Mouse (Mus musculus): Measurements from ENCODE around the gene Aldh3b3.
"Not testable (repeated sequence)": the region's sequence is repeated elsewhere in the genome, so short reads cannot be mapped to it uniquely, and the experiment has no call there.

Gene Aldh3b3

DNA sequence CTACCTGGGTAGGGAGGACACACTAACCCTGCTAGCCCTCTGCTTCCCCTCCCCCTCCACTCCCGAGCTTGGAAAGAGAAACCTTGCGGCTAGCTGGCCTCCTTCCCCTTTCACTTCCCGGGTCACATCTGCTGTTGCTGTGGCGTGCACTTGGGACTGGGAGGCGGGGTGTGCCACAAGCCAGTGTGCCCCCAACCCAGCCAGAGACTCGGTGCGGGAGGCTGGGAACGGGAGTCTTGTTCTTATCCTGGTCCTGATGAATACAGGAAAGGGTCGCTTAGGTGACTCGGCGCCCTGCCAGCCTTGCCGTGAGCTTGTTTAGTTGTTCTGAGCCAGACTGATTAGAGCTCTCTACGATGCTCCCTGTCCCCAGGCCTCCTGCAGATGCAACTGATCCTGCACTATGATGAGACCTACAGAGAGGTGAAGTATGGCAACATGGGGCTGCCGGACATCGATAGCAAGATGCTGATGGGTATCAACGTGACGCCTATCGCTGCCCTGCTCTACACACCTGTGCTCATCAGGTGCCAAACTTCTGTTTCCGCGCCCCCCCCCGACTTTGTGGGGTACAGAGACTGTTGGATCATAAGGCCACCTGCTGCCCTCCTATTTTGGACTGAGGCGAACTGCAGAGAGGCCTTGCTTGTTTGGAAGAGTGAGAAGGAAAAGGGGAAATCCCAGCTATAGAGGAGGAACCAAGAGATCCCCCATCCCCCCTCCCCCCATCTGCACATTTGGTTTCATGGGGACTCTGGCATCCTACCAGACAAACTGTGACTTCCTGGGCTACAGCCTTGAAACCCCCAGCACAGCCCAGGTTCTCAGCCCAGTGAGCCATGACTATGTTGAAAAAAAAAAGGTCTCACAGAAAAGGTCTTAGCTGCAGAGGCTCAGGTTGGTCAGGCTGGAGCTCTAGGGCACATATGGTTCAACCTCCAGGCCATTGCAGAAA lies 22.3 kb upstream of the Aldh3b3 start:
- DNase-seq, result peak; percentile 60 to 64

- DNase-seq, result no peak
Measured at GRCm38 (mm10) chr19:3942315-3942714, 16.1 kb upstream of the Aldh3b3 start.

GRCm38 (mm10) chr19:3942986-3943735 lies 15.3 kb upstream of the Aldh3b3 start:
- peak; percentile 63 to 68 for DNase-seq

- DNase-seq, result peak; percentile 77
Measured at GRCm38 (mm10) chr19:3945872-3946564, 12.4 kb upstream of the Aldh3b3 start.

GRCm38 (mm10) chr19:3946715-3947114 lies 11.7 kb upstream of the Aldh3b3 start:
- peak; percentile 67 for DNase-seq

- no peak for DNase-seq
Measured at GRCm38 (mm10) chr19:3947813-3948212, 10.6 kb upstream of the Aldh3b3 start.

DNA sequence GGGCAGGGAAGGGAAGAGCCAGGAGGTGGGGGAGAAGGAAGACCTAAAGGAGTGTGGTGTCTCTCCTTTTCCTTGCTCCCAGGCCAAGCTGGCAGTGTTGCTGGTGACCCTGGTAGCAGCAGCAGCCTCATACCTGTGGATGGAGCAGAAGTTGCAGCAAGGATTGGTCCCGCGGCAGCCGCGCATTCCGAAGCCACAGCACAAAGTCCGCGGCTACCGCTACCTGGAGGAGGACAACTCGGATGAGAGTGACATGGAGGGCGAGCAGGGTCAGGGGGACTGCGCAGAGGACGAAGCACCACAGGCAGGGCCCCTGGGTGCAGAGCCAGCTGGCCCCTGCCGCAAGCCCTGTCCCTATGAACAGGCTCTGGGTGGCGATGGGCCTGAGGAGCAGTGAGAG lies 9.9 kb upstream of the Aldh3b3 start:
- no peak for DNase-seq

DNA sequence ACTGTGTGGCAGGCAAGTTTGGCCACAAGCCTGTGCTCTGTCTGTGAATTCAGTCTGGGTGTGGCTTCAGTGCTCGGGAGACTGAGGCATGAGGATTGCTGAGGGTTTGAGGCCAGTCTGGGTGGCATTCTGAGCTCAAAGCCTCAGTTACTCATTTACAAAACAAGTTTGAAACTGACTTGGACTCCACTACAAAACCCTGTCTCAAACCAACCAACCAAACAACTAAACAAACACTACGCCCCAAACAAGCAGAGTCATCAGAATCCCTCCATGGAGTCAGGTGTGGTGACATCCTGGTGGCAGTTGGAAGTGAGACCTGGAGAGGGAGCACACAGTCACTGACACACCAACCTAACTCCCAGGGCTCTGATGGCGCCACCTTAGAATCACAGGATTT lies 8.1 kb upstream of the Aldh3b3 start:
- no peak for DNase-seq

DNA sequence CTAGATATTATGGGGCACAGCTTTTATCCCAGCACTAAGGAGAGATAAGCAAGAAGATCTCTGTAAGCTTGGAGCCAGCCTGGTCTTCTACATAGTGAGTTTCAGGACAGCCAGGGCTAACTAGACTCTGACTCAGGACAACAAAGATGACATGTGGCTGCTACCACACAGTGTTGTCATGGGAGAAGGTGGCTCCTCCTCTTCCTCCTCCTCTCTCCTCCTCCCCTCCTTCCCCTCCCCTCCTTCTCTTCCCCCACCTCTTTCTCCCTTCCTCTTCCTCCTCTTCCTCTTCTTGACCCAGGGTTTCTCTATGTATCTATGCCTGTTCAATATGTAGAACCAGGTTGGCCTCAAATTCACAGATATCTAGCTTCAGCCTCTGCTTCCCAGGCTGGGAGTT lies 7.0 kb upstream of the Aldh3b3 start:
- no peak for DNase-seq

DNA sequence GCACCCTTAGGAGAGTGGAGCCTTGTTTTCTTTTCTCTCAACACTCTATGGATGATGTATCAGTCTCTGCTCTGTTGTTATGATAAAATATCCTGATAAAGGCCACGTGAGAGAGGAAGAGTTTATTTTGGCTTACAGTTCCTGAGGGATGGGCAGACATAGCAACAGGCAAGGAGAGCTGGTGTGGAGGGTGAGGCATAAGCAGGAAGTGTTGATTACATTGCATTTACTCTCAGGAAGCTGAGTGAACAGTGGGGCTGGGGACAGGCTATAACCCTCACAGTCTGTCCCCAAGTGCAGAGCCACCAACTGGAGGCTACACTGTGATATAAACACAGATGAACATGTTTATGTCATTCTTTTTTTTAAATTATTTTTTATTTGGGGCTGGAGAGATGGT lies 6.3 kb upstream of the Aldh3b3 start:
- no peak for DNase-seq

DNA sequence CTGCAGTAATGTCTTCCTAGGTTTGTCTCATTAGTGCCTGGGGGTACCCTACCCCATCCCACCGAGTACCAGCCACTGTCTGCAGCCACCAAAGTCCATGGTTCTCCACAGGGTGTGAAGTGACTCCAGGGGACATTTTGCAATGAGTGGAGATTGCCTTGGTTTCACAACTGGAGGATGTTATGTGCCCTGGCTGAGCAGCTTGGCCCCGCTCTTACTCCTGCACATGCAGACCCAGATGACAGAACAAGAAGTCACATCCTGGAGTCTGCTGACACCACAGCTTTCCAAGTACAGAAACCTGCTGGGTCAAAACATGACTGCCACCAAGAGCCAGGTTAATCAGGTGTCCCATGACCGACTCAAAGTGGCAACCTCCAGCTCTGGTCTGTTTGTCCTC lies 3.4 kb upstream of the Aldh3b3 start:
- DNase-seq, result no peak

DNA sequence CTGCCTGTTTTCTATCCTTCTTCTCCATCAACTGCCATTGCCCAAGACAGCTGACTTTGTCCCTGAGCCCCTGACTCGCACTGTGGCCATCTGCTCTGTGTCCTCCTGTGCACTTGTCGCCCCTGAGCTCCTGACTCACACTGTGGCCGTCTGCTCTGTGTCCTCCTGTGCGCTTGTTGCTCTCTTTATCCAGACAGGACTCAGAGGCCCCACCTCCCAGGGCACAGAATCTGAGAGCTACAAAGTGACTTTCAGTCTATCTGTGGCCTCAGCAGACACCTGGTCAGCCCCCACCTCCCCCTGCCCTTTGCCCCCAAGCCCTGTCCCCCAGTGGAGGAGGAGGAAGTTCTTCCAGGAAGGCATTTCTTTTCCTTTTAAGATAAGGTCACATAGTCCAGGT lies 2.6 kb upstream of the Aldh3b3 start:
- DNase-seq, result no peak

DNA sequence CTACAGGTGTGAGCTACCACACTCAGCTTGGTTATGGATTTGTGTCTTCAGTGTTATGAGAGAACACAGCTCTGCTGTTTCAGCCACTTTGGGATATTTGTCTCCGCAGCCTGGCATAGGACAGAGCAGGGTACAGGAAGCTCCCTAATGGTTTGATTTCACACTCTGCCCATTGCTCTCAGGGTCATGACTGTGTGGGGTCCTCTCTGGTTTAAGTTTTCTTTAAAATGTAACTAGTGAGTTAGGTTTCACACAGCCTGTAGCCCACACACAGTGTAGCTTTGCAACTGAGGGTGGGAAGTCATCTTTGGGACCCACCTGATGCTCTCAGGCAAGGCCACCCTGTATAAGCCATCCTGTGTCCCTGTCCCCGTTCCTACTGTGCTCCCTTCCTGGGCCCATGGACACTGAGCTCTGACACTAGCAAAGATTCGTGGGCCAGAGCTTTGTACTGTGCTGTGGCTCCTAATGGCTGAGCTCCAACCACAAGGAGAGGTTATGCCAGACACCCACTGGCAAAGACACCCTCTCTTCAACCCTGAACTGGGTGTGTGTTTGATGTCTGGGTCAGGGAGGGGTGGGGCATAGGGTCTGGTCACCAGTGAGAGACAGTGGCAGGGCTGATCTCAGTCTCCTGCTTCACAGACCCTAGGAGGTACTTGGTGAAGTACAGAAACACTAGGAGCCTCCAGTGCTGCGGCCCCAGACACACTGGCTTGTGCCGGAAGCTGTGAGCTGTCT lies 979 bp upstream of the Aldh3b3 start:
- DNase-seq, result not testable (repeated sequence)

- DNase-seq, result no peak
Measured at GRCm38 (mm10) chr19:3959030-3959429, 585 bp downstream of the Aldh3b3 start.

- DNase-seq, result no peak
Measured at GRCm38 (mm10) chr19:3960211-3960610, 1.8 kb downstream of the Aldh3b3 start.

DNA sequence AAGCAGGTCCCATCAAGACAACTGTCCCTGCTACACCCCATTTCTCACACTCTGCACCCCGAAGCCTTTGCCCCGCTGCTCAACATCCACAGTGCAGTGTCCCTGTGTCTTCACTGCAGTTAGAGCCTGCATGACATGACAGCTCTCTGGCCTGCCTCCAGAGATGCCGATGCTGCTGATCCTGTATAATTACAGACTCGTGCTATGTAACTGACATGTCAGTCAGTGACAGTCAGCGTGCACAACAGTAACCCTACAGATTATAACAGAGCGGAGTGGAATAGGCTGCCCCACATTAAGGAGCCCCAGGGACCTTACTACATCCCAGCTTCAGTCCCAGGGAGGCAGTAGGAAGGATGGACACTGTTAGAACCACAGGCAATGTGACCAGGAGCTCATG lies 3.4 kb downstream of the Aldh3b3 start:
- DNase-seq, result not testable (repeated sequence)

- DNase-seq, result no peak
Measured at GRCm38 (mm10) chr19:3962469-3962868, 4.0 kb downstream of the Aldh3b3 start.

DNA sequence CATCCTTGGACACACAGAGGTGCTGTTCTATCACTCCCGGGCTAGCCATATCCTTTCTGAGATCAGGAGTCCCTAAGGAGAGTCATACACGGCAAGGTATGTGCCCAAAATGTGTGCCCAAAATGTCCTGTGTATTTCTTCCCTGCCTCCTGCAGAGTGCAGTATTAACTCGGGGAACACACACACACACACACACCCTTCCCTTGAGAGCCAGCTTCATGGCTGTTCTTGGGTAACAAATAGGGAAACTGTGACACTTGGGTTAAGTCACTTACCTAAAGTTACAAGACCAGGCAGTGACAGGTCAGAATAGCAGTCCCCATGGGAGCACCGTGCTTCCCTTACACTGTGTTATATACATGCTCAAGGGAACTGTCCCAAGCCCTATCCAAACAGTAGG lies 5.6 kb downstream of the Aldh3b3 start:
- DNase-seq, result no peak

DNA sequence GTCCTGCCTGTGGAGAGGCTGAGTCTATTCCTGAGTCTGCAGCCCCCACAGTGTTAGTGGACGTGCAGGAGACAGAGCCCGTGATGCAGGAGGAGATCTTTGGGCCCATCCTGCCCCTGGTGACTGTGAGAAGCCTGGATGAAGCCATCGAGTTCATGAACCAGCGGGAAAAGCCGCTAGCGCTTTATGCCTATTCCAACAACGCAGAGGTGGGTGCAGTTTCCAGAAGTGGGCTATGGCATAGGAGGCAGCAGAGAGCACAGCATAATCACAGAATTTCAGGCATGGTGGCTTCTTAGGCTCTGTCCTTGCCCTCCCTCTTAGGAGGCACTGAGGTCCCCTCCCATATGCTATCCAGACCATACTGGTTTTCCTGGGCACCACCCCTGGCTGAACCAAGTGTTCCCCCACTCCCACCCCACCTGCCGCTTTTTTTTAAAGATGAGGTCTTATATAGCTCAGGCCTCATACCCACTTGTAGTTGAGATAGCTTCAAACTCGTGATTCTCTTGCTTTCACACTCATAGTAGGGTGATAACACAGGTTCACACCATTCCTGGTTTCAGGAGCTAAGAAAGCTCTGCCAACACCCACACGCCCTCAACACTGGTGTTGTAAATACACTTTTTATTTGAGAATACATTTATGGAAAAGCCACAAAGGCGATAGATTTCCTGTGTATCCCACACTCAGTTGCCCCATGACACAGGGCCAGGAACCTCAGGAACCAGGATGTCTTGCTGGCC lies 8.1 kb downstream of the Aldh3b3 start:
- no peak for DNase-seq

DNA sequence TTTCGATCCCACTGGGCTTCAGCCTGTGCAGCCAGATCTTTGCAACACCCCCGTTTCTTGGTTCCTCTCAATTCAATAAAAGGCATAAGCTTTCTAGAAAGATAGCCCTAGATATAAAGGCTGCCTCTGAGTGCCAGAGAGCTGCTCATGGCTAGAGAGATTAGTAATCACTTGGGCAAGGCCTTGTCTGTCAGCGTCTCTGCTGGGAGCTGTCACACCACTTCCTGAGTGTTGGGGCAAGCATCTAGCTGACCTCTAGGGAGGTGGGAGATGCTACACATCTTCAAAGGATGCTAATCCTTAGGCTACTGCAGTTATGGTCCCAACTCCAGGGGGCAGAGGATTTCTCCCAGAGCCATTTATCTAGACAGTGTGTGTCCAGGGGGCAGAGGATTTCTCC lies 8.8 kb downstream of the Aldh3b3 start:
- no peak for DNase-seq

DNA sequence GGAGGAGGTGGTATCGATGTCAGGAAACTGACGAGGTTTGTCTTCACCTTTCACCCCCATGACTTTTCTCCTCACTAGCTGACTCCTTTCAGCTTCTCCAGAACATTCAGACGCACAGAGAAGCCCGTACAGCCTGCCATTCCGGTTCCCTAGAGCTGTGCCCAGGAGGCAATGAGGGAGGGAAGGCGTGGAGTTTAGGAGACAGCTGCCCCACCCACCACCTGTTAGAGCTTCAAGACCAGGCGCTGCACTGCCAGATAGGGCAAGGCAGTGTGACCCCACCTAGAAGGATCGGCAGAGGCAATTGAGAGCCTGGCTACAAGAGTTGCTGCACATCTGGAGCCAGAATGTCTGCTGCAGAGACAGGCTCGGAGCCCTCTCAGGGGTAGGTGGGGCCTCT lies 13.8 kb downstream of the Aldh3b3 start, which contains the start of gene Aldh3b2:
Aldh3b2 (plus strand) TSS at position 100 of the 400 bp plus-strand sequence.
- DNase-seq, result no peak

DNA sequence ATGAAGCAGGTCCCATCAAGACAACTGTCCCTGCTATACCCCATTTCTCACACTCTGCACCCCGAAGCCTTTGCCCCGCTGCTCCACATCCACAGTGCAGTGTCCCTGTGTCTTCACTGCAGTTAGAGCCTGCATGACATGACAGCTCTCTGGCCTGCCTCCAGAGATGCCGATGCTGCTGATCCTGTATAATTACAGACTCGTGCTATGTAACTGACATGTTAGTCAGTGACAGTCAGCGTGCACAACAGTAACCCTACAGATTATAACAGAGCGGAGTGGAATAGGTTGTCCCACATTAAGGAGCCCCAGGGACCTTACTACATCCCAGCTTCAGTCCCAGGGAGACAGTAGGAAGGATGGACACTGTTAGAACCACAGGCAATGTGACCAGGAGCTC lies 16.2 kb downstream of the Aldh3b3 start:
- not testable (repeated sequence) for DNase-seq
